Mouse (Mus musculus): ENCODE measurements around the gene Pgm2. TPM values are rescaled to one million over a fixed set of nuclear protein-coding genes. Genes with fewer than 3 reads are reported as not detected.

The Pgm2 gene
- polyA plus RNA-seq, 1 experiment: 9.2 TPM

DNA sequence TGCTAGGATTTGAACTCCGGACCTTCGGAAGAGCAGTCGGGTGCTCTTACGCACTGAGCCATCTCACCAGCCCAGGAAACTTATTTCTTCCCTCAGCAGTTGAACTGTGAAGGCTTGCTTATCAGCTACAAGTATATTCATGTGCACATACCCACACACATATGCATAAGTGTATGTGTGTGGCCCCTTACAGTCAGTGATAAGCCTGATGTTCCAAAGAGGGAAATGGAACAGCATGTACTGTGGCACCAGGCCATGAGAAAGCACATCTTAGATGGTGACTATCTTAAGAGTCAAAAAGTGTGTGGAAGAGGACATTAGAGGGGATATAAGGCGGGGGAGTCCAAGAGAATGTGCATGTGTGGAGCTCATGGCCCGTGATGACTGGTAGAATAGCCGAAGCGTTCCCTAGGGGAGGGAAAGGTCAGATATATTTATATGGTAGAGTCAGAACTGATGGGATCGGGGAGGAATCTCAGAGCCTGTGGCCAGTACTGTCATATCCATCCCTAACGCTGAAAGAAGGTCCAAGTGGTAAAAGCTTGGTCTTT is 76.3 kb downstream of the Pgm2 start:
- DNase-seq (ENCODE audit: extremely low spot score in 1 of 2, low spot score in 1 of 2): no peak

DNA sequence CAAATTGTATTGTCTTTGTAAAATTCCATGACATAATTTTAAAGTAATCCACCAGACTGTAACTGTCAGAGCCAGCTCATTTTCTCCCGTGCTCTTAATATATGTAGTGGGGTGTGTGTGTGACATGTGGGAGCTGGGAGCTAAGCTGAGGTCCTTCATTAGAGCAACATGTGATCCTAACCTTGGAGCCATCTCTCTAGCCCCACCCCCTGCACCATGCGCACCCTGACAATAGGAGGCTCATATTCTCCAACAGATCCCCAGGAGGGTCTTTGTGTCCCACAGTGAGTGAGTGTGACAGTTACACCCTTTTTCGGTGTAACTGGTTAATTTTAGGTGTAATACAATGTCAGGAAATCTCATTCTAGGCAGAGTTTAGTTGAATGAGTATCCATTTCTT is 80.1 kb downstream of the Pgm2 start:
- no peak for DNase-seq (ENCODE audit: extremely low spot score in 1 of 2, low spot score in 1 of 2)

DNA sequence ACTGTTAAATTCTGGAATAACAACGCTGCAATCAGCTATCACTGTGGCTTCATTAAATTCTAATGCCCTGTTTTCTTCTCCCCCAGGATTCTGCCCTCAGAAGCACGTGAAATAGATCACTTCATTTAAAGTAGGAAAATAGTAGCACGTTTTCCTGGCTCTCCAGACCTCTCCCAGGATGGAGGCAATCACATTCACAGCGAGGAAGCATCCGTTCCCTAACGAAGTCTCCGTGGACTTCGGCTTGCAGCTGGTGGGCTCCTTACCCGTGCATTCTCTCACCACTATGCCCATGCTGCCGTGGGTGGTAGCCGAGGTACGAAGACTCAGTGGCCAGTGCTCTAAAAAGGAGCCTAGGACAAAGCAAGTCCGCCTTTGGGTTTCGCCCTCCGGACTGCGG is 80.6 kb downstream of the Pgm2 start:
- DNase-seq (ENCODE audit: extremely low spot score in 1 of 2, low spot score in 1 of 2): no peak

DNA sequence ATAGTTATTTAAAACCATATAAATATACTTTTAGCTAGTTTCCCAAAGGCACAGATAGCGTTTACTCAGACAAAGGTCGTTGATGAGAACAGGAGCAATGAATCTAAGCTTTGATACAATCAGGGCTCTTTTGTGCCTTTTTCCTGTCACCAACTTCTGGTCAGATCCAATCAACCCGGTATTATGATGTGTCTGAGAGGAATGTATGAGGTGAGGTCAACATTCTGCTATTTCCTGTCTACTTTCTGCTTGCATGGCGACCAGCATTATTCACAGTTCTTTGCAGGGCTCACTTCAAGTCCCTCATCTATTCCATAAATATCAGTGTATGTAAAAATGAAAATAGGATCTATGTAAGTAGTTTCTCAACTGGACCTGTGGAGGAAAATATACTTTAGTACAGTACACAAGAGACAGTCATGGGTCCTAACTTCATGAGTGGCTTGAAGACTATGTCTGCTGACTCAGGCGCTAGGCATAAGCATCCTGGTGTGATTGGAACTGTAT is 81.7 kb downstream of the Pgm2 start:
- DNase-seq (ENCODE audit: extremely low spot score in 1 of 2, low spot score in 1 of 2): no peak

Other genes starting within 250 kb of the Pgm2 start
- 9.2 and 9.9 TPM in 2 replicates for gene Rell1, start 124.1 kb upstream of the Pgm2 start, polyA plus RNA-seq (2012; rRNA removed)
- gene Tbc1d1, start 63.4 kb downstream of the Pgm2 start, polyA plus RNA-seq (2012; rRNA removed): 14.4 and 16.1 TPM in 2 replicates